Mouse (Mus musculus) MEL (cell line): ENCODE results near the gene Ctdsp1.

Source experiments
- CTCF ChIP-seq, 3 experiments: IDR thresholded peaks in 2 of 3; conservative IDR thresholded peaks in 1 of 3; 2 replicates each; pipeline ENCODE4 v1.5.1; 2011 to 2012; ENCODE audit warnings: low read length in 3 of 3, low read depth in 2 of 3, mild to moderate bottlenecking in 2 of 3, improper control_type of control experiment in 1 of 3, inconsistent platforms in 1 of 3, mixed read lengths in 1 of 3, moderate library complexity in 1 of 3; ENCODE audit not compliant: control insufficient read depth in 1 of 3, insufficient read depth in 1 of 3, poor library complexity in 1 of 3, severe bottlenecking in 1 of 3
- MAX ChIP-seq: IDR thresholded peaks from 2 replicates; pipeline ENCODE4 v1.6.1; 2011; ENCODE audit warnings: low read length, improper control_type of control experiment
- RAD21 ChIP-seq: IDR thresholded peaks from 2 replicates; pipeline ENCODE4 v1.6.1; 2011; ENCODE audit warnings: mild to moderate bottlenecking, low read depth, low read length, improper control_type of control experiment
- USF1 ChIP-seq: IDR thresholded peaks from 2 replicates; pipeline ENCODE4 v1.6.1; 2014; ENCODE audit warnings: low read depth, mild to moderate bottlenecking, inconsistent platforms, low read length, improper control_type of control experiment, moderate library complexity

GRCm38 (mm10) chr1:74397268-74397918 is 6.1 kb downstream of the Ctdsp1 start:
- TF ChIP-seq CTCF (IDR thresholded peaks at IDR 0.05 in 2 of 3, conservative IDR thresholded peaks at IDR 0.05 in 1 of 3; ENCODE audit: control insufficient read depth in 1 of 3, insufficient read depth in 1 of 3, low read depth in 2 of 3, low read length in 3 of 3, poor library complexity in 1 of 3, severe bottlenecking in 1 of 3), result peak; percentile 49 to 63 (median 63)
- peak; percentile 62; the same call in 1 of the 2 replicates for TF ChIP-seq MAX
- TF ChIP-seq RAD21, result peak; percentile 11; the same call in 1 of the 2 replicates
- TF ChIP-seq USF1, result peak; percentile 13; the same call in 1 of the 2 replicates
